Mouse (Mus musculus) adrenal gland, adult (tissue): ENCODE measurements around the gene Cfap73.

ENCODE experiments used
- DNase-seq, 2 experiments: peaks; one replicate each; pipeline ENCODE4 v3.0.0; 2022 to 2023; ENCODE audit warnings: low spot score in 1 of 2; ENCODE audit not compliant: inconsistent age in 2 of 2

Cfap73 gene

GRCm38 (mm10) chr5:120587616-120587926, 46.5 kb downstream of the Cfap73 start:
- DNase-seq = no peak

GRCm38 (mm10) chr5:120586741-120587615, 47.1 kb downstream of the Cfap73 start:
- peak in 1 of 2 experiments; percentile 69 for DNase-seq

- no peak for DNase-seq
Observed at GRCm38 (mm10) chr5:120584968-120585367, 49.1 kb downstream of the Cfap73 start.

GRCm38 (mm10) chr5:120583511-120583910, 50.5 kb downstream of the Cfap73 start:
- no peak for DNase-seq

- DNase-seq = no peak
Observed at GRCm38 (mm10) chr5:120582002-120582401, 52.0 kb downstream of the Cfap73 start.

- no peak for DNase-seq
Observed at GRCm38 (mm10) chr5:120579898-120580626, 54.0 kb downstream of the Cfap73 start.

- peak in 1 of 2 experiments; percentile 71 for DNase-seq
Observed at GRCm38 (mm10) chr5:120579211-120579897, 54.7 kb downstream of the Cfap73 start.

- peak; percentile 65 to 77 for DNase-seq
Observed at GRCm38 (mm10) chr5:120578504-120579081, 55.4 kb downstream of the Cfap73 start.
